Mouse (Mus musculus) monocyte, adult 59 days (primary cell): Measurements from ENCODE around the gene Zfp940. TPM values are rescaled to one million over a fixed set of nuclear protein-coding genes. Genes with fewer than 3 reads are reported as not detected.

Experiments used
- total RNA-seq, 2 experiments: library from RNA; stranded (reverse); gene quantifications; one replicate each; pipeline ENCODE4 v1.2.4; 2023

Gene Zfp940
- 1 to 10 TPM; 1.2 to 1.9 TPM for total RNA-seq

GRCm38 (mm10) chr7:29853219-29853842, at the start of gene Zfp940:
TSS of gene Zfp940 (minus strand) at chr7:29853669.

DNA sequence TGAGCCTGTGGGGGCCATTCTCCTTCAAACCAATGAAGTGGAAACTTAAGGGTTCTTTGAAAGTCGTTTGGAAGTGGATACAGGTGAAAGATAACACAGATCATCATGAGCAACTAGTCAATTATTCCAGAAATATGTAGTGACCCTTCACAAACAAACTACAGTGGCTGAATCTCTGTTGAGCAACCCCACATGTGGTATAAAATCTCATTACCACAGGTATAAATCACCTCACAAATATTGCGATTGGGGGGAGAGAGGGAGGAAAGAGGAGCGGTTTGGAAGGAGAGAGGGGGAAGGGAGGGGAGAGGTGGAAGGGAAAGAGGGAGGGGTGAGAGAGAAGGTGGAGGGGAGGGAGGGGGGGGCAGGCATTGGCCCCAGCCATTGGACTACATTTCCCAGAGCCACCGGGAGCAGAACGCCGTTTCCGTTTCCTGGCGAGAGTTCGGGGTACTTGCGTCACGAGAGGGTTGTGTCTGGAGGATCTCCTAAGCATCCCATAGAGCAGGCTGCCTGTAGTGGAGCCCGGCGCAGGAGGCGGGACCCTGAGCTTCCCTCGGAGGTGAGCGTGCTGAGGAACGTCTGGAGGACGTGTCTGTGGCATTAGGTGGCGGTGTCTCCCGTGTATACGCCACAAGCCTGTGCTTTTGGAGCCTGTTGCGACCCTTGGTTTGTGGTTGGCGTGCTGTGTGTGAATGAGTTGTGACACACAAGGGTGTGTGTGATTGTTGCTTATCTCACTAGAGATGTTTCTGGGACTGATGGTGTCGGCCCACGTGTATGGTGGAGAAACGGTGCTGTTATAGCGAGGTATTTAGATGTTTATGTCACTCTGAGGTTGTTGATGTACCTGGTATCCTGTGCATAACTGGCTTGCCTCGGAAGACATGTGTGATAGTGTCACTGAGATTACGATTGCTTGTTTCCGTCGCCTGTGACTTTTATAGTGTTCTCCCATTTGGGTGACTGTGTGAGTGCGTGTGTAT, 6.4 kb upstream of the Zfp940 start, which contains the start of gene Zfp420:
Zfp420 (plus strand) TSS at position 448 of the 986 bp plus-strand sequence.

GRCm38 (mm10) chr7:29815910-29816429, 37.5 kb downstream of the Zfp940 start, which contains the start of gene Zfp790:
TSS of gene Zfp790 (plus strand) at chr7:29816114.

GRCm38 (mm10) chr7:29783871-29784551, 69.5 kb downstream of the Zfp940 start, which contains the start of gene Zfp30:
TSS of gene Zfp30 (plus strand) at chr7:29783998.

Other genes with a start within 250 kb of the Zfp940 start
- gene Catsperg2, start 126.6 kb downstream of the Zfp940 start, total RNA-seq = not detected
- 10 to 100 TPM; 18.5 to 18.9 TPM for gene Zfp84, start 85.1 kb downstream of the Zfp940 start, total RNA-seq
- under 1 TPM; 0.18 to 0.31 TPM for gene Zfp30, start 69.7 kb downstream of the Zfp940 start, total RNA-seq
- gene Zfp790, start 37.6 kb downstream of the Zfp940 start, total RNA-seq = 10 to 100 TPM in 1 of 2 experiments, 1 to 10 TPM in 1; 9.7 to 11.2 TPM
- 1 to 10 TPM; 3.5 to 3.7 TPM for gene Zfp420, start 6.3 kb upstream of the Zfp940 start, total RNA-seq
- gene Zfp27, start 52.9 kb upstream of the Zfp940 start, total RNA-seq = 1 to 10 TPM; 2.3 to 3.7 TPM
- 1 to 10 TPM; 1.6 to 2.3 TPM for gene Zfp383, start 54.6 kb upstream of the Zfp940 start, total RNA-seq
- gene Zfp74, start 100.4 kb upstream of the Zfp940 start, total RNA-seq = 1 to 10 TPM; 4.8 to 7.2 TPM
- gene Zfp568, start 130.3 kb upstream of the Zfp940 start, total RNA-seq = 10 to 100 TPM; 14.3 to 16.7 TPM
- gene Zfp14, start 197.7 kb upstream of the Zfp940 start, total RNA-seq = 1 to 10 TPM in 1 of 2 experiments, under 1 TPM in 1; 0.61 to 2.1 TPM
- 1 to 10 TPM in 1 of 2 experiments, under 1 TPM in 1; 0.82 to 1.2 TPM for gene Zfp82, start 219.2 kb upstream of the Zfp940 start, total RNA-seq
- not detected for gene Gm26920, start 236.7 kb upstream of the Zfp940 start, total RNA-seq
- gene Zfp566, start 236.9 kb upstream of the Zfp940 start, total RNA-seq = 1 to 10 TPM; 2.5 to 3.2 TPM
- 10 to 100 TPM; 14.7 to 16.2 TPM for gene Zfp260, start 241.1 kb upstream of the Zfp940 start, total RNA-seq